Mouse (Mus musculus): Measurements from ENCODE around the gene Hist1h3g. TPM values are rescaled to one million over a fixed set of nuclear protein-coding genes. Genes with fewer than 3 reads are reported as not detected.

The Hist1h3g gene
- polyA plus RNA-seq, 1 experiment = 23.2 TPM

DNA sequence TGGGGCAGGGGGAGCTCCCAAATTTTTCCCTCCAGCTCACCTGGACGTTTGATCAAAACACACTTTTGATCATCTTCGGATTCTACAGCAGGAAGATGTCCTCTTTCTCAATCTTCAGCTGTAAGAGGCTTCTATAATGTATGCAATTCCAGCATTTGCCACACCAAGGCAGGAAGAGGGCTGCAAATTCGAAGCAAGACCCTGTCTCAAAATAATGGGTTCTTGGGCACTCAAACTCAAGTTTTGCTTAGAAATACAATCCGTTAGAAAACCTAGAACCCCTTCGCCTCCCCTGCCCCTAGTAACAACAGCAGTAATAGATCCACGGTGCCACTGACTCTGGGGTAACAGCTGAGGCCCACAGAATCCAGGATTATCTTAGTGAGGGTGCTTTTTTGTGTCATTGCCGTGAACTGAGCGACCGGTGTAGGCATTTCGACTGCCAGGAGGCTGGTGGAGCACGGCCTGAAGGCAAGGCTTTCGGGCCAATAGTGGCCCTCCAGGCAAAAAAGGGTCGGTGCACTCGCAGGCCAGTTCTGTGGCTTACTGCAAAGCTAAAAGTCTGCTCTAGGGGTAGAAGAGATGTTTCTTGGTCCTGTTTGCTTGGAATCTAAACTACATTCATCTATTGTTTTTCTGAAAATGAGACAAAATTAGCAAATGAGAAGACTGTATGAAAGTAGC, 29.4 kb upstream of the Hist1h3g start:
- no peak for TF ChIP-seq GATA1 (IDR thresholded peaks at IDR 0.05; ENCODE audit: low read length)

GRCm38 (mm10) chr13:23506351-23506750, 28.9 kb upstream of the Hist1h3g start:
- no peak for TF ChIP-seq GATA1 (IDR thresholded peaks at IDR 0.05; ENCODE audit: low read length)

GRCm38 (mm10) chr13:23506819-23507515, 28.3 kb upstream of the Hist1h3g start:
- no peak for TF ChIP-seq GATA1 (IDR thresholded peaks at IDR 0.05; ENCODE audit: low read length)

GRCm38 (mm10) chr13:23510127-23510526, 25.1 kb upstream of the Hist1h3g start:
- TF ChIP-seq GATA1 (IDR thresholded peaks at IDR 0.05; ENCODE audit: low read length) = no peak

DNA sequence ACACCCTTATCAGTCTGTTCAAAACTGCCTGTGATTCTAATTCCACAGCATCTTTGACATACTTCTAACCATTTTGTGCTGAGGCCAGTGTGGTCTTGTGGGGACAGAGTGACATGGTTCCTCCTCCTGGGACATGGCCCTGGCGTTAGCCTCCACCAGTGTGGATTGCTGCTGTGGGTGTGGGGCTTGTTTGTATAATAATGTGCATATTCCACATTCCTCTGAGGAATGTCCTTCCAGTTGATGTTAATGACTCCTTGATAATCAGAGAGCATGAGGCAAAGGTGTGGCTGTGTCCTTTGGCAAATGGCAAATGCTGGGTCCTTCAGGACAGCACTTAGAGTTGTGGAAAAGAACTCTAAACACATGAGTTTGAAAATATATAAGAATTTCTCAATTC, 21.7 kb upstream of the Hist1h3g start:
- TF ChIP-seq GATA1 (IDR thresholded peaks at IDR 0.05; ENCODE audit: low read length) = no peak

- TF ChIP-seq GATA1 (IDR thresholded peaks at IDR 0.05; ENCODE audit: low read length) = no peak
Observed at GRCm38 (mm10) chr13:23515281-23515680, 19.9 kb upstream of the Hist1h3g start.

- no peak for TF ChIP-seq GATA1 (IDR thresholded peaks at IDR 0.05; ENCODE audit: low read length)
Observed at GRCm38 (mm10) chr13:23515826-23516620, 19.2 kb upstream of the Hist1h3g start.

- no peak for TF ChIP-seq GATA1 (IDR thresholded peaks at IDR 0.05; ENCODE audit: low read length)
Observed at GRCm38 (mm10) chr13:23516822-23517602, 18.2 kb upstream of the Hist1h3g start.

GRCm38 (mm10) chr13:23517603-23518294, 17.5 kb upstream of the Hist1h3g start:
- TF ChIP-seq GATA1 (IDR thresholded peaks at IDR 0.05; ENCODE audit: low read length) = no peak

GRCm38 (mm10) chr13:23518295-23518603, 17.0 kb upstream of the Hist1h3g start:
- no peak for TF ChIP-seq GATA1 (IDR thresholded peaks at IDR 0.05; ENCODE audit: low read length)

- peak; percentile 55 for TF ChIP-seq GATA1 (IDR thresholded peaks at IDR 0.05; ENCODE audit: low read length)
Observed at GRCm38 (mm10) chr13:23518885-23519284, 16.3 kb upstream of the Hist1h3g start.

GRCm38 (mm10) chr13:23519416-23519815, 15.8 kb upstream of the Hist1h3g start:
- TF ChIP-seq GATA1 (IDR thresholded peaks at IDR 0.05; ENCODE audit: low read length) = no peak

DNA sequence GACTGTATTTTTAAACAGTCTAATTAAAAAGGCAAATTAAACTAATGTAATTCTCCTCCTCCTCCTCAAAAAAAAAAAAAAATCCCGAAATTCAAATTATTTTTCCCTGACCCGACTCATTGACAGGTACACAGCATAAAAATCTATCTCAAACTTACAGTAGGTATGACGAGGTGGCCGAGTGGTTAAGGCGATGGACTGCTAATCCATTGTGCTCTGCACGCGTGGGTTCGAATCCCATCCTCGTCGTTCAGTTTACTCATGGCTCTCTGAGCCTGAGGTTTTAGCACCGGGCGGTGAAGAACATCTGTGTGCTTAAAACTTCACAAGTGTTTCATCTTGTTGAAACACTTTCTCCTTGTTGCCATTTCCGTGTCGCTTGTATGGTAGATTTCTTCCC, 13.5 kb upstream of the Hist1h3g start:
- no peak for TF ChIP-seq GATA1 (IDR thresholded peaks at IDR 0.05; ENCODE audit: low read length)

DNA sequence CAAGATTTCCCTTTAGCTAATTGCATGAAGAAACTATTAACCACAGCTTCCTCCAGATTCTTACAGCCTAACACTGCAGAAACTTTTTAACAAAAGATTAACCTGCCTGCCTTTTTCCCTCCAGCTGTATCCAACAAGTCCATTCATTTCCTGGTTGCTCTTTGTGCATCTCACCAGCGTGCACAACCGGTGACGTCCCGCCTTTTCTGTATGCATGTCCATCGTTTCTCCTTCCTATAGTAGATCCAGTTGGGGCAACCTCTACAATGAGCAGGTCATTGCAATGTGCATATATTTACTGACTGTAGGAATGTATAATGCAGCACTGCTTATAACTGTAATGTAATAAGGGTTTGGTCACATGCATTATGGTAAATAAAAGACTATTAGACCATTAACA, 11.2 kb upstream of the Hist1h3g start:
- TF ChIP-seq GATA1 (IDR thresholded peaks at IDR 0.05; ENCODE audit: low read length) = no peak

DNA sequence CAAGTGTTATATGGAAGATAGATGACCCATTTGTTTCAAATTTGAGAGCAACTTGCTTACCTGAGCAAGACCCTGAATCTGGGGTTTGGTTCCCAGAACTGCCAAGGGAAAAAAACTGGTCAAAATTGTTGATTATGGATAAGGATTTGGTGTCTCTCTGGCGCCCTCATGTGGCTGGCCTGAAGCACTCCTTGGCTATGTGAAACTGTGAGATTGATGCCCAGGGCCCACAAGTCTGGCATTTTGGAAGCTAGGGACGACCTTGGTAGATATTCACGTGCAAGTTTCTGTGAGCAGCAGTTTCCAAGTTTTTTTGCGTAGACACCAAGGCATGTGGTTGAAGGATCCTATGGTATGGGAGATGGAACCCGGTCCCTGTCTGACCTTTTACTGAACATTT, 10.6 kb upstream of the Hist1h3g start:
- TF ChIP-seq GATA1 (IDR thresholded peaks at IDR 0.05; ENCODE audit: low read length) = no peak

Measured in G1E-ER4 (cell line).